Mouse (Mus musculus) cerebellum, postnatal 4 days (tissue): ENCODE results near the gene Smyd3.

Experiments
- DNase-seq, 2 experiments: peaks; one replicate each; pipeline ENCODE4 v3.0.0; 2022; ENCODE audit warnings: low spot score in 2 of 2, mixed read lengths in 1 of 2

Gene Smyd3

GRCm38 (mm10) chr1:179384296-179384695 is 133.5 kb downstream of the Smyd3 start:
- no peak for DNase-seq

GRCm38 (mm10) chr1:179378102-179378501 is 139.7 kb downstream of the Smyd3 start:
- DNase-seq, result no peak

GRCm38 (mm10) chr1:179374987-179375386 is 142.9 kb downstream of the Smyd3 start:
- no peak for DNase-seq

GRCm38 (mm10) chr1:179373911-179374310 is 143.9 kb downstream of the Smyd3 start:
- no peak for DNase-seq

- DNase-seq, result no peak
Observed at GRCm38 (mm10) chr1:179371191-179371590, 146.7 kb downstream of the Smyd3 start.

GRCm38 (mm10) chr1:179368426-179369010 is 149.3 kb downstream of the Smyd3 start:
- DNase-seq, result no peak

- no peak for DNase-seq
Observed at GRCm38 (mm10) chr1:179361481-179362466, 156.1 kb downstream of the Smyd3 start.

GRCm38 (mm10) chr1:179357111-179357510 is 160.7 kb downstream of the Smyd3 start:
- no peak for DNase-seq

- DNase-seq, result no peak
Observed at GRCm38 (mm10) chr1:179354250-179354649, 163.6 kb downstream of the Smyd3 start.

GRCm38 (mm10) chr1:179345318-179345925 is 172.4 kb downstream of the Smyd3 start:
- no peak for DNase-seq

GRCm38 (mm10) chr1:179343426-179343825 is 174.4 kb downstream of the Smyd3 start:
- DNase-seq, result no peak

- no peak for DNase-seq
Observed at GRCm38 (mm10) chr1:179341589-179341988, 176.3 kb downstream of the Smyd3 start.

- DNase-seq, result no peak
Observed at GRCm38 (mm10) chr1:179339066-179339465, 178.8 kb downstream of the Smyd3 start.

- no peak for DNase-seq
Observed at GRCm38 (mm10) chr1:179337529-179337928, 180.3 kb downstream of the Smyd3 start.

- no peak for DNase-seq
Observed at GRCm38 (mm10) chr1:179326965-179327308, 190.9 kb downstream of the Smyd3 start.

GRCm38 (mm10) chr1:179326262-179326964 is 191.4 kb downstream of the Smyd3 start:
- DNase-seq, result peak in 1 of 2 experiments; percentile 22

- DNase-seq, result no peak
Observed at GRCm38 (mm10) chr1:179324271-179324670, 193.6 kb downstream of the Smyd3 start.

GRCm38 (mm10) chr1:179313618-179314017 is 204.2 kb downstream of the Smyd3 start:
- no peak for DNase-seq

- DNase-seq, result no peak
Observed at GRCm38 (mm10) chr1:179309487-179309886, 208.4 kb downstream of the Smyd3 start.

- no peak for DNase-seq
Observed at GRCm38 (mm10) chr1:179302446-179303230, 215.2 kb downstream of the Smyd3 start.

GRCm38 (mm10) chr1:179295626-179296025 is 222.2 kb downstream of the Smyd3 start:
- no peak for DNase-seq
